In genomic region chr2:157071556-157071955, GRCm38 (mm10) we compare ENCODE assay signal across 10 mouse cellular contexts. TPM values are rescaled to one million over a fixed set of nuclear protein-coding genes. Genes with fewer than 3 reads are reported as not detected.
DNase-seq lines count a peak whose midpoint lies in the region; ATAC-seq and TF ChIP-seq lines count a peak whose summit lies in the region.
"Had no signal": no experiment of that assay in that cellular context is flagged by ENCODE, and none has a peak within 500 bp of the region (broad histone marks: within the 10 kb centered on the region; RNA-seq: fewer than 3 reads in every experiment).

No protein-coding gene starts in this region.

- H3K4me1 ChIP-seq in forebrain, embryonic 15.5 days: peaks cover 98% of the 10 kb centered on the region

- 37% methylated on average over 2 of the region's 2 CpGs for WGBS in forebrain, embryonic 15.5 days

- H3K27me3 ChIP-seq in forebrain, embryonic 15.5 days: no peaks in the 10 kb centered on the region

- intact Hi-C loops in left cerebral cortex, postnatal 36 days (cut with DNase I): no loop called here

- no peak for DNase-seq in layer of hippocampus, adult 2 months (ENCODE audit: low spot score in 2 of 2)
- no peak for DNase-seq in layer of hippocampus, adult 18-20 months (ENCODE audit: low spot score in 2 of 2)
- DNase-seq in adipocyte (ENCODE audit: low spot score) (peak; percentile 73), liver (peak; percentile 65)
- DNase-seq in left cerebral cortex, postnatal 36 days (ENCODE audit: low spot score in 2 of 2): no peak

- H3K4me2 ChIP-seq in forebrain, embryonic 15.5 days (replicated peaks): 0 out of 2 replicates have a peak overlapping the region, but pooled peaks have one; percentile 7

- H3K9ac ChIP-seq in forebrain, embryonic 15.5 days (replicated peaks): peak overlapping the region; percentile 8; the same call in 1 of the 2 replicates

- peak overlapping the region; percentile 61; the same call in 1 of the 2 replicates for H3K27ac ChIP-seq in layer of hippocampus, adult 2 months
- peak overlapping the region; percentile 35; the same call in 1 of the 2 replicates for H3K27ac ChIP-seq in forebrain, embryonic 15.5 days (replicated peaks)

- no peak for ATAC-seq in forebrain, embryonic 15.5 days (replicated peaks)
- ATAC-seq in hematopoietic stem cell, adult 5-6 weeks (replicated peaks in 1 of 2; ENCODE audit: insufficient read depth in 1 of 2, low FRiP score in 2 of 2, low TSS enrichment in 1 of 2, low read depth in 1 of 2, poor library complexity in 2 of 2, severe bottlenecking in 2 of 2): peak; percentile 83 to 89
- ATAC-seq in monocyte, adult 5-6 weeks (replicated peaks; ENCODE audit: insufficient number of reproducible peaks, low FRiP score, low TSS enrichment, poor library complexity, severe bottlenecking): peak; percentile 74

- H3K36me3 ChIP-seq in forebrain, embryonic 15.5 days: peaks cover 8% of the 10 kb centered on the region
- H3K36me3 ChIP-seq: G1E had no signal

- H3K9me3 ChIP-seq in forebrain, embryonic 15.5 days: no peaks in the 10 kb centered on the region
- H3K9me3 ChIP-seq: G1E had no signal

- no peak overlapping the region for H3K4me3 ChIP-seq in layer of hippocampus, adult 2 months
- no peak overlapping the region for H3K4me3 ChIP-seq in forebrain, embryonic 15.5 days

- no peak for TF ChIP-seq CTCF in layer of hippocampus, adult 2 months (conservative IDR thresholded peaks at IDR 0.05)

RNA-seq across cellular contexts. Expression of gene Soga1, which starts 7.5 kb away (rescaled TPM):
- 10 to 100 TPM; 31.4 to 36.3 TPM for total RNA-seq in layer of hippocampus, adult 2 months (2021)
- total RNA-seq in layer of hippocampus, adult 18-20 months (2021): 10 to 100 TPM; 32.4 to 34.1 TPM
- polyA plus RNA-seq in forebrain, embryonic 15.5 days (2015; fragmentation: Nextera tagmentation; extraction: Ambion mirVana): 5.7 and 8.2 TPM in 2 replicates
- 7.4 and 10.0 TPM in 2 replicates for total RNA-seq in hematopoietic stem cell, adult 5-6 weeks (2017)
- 0.76 to 1.5 TPM (median 0.78 TPM) in 3 replicates for total RNA-seq in monocyte, adult 5-6 weeks (2017)
- total RNA-seq in left cerebral cortex, postnatal 36 days (2021): 10 to 100 TPM; 20.0 to 26.0 TPM

RNA-seq across cellular contexts. Expression of gene Tldc2, which starts 15.3 kb away (rescaled TPM):
- not detected for total RNA-seq in layer of hippocampus, adult 2 months (2021)
- total RNA-seq in layer of hippocampus, adult 18-20 months (2021): not detected
- not detected in 2 replicates for polyA plus RNA-seq in forebrain, embryonic 15.5 days (2015; fragmentation: Nextera tagmentation; extraction: Ambion mirVana)
- total RNA-seq in hematopoietic stem cell, adult 5-6 weeks (2017): not detected in 2 replicates
- not detected in 3 replicates for total RNA-seq in monocyte, adult 5-6 weeks (2017)
- not detected for total RNA-seq in left cerebral cortex, postnatal 36 days (2021)
- total RNA-seq: G1E; layer of hippocampus, postnatal 14 days had no signal
- polyA plus RNA-seq: G1E had no signal

Comparison
In these comparisons a context has a peak if more than half of its experiments do, and no peak if none do; other contexts are left out.
1. DNase-seq: peak in adipocyte (single experiment) and liver (single experiment); none in layer of hippocampus, adult 2 months (0 of 2), layer of hippocampus, adult 18-20 months (0 of 2) and left cerebral cortex, postnatal 36 days (0 of 2).